Mouse (Mus musculus): ENCODE data around the gene Nxph3. TPM values are rescaled to one million over a fixed set of nuclear protein-coding genes. Genes with fewer than 3 reads are reported as not detected.

The Nxph3 gene
- total RNA-seq, 2 experiments from 2014 or later: 23.4 to 32.6 TPM

- DNase-seq (ENCODE audit: low spot score in 2 of 2): peak; percentile 30 to 31
Measured at GRCm38 (mm10) chr11:95494374-95494773, 20.0 kb downstream of the Nxph3 start.

GRCm38 (mm10) chr11:95493950-95494349 is 20.4 kb downstream of the Nxph3 start:
- no peak for DNase-seq (ENCODE audit: low spot score in 2 of 2)

- no peak for DNase-seq (ENCODE audit: low spot score in 2 of 2)
Measured at GRCm38 (mm10) chr11:95493010-95493409, 21.4 kb downstream of the Nxph3 start.

- DNase-seq (ENCODE audit: low spot score in 2 of 2): no peak
Measured at GRCm38 (mm10) chr11:95492256-95492655, 22.1 kb downstream of the Nxph3 start.

- no peak for DNase-seq (ENCODE audit: low spot score in 2 of 2)
Measured at GRCm38 (mm10) chr11:95490104-95490503, 24.3 kb downstream of the Nxph3 start.

- no peak for DNase-seq (ENCODE audit: low spot score in 2 of 2)
Measured at GRCm38 (mm10) chr11:95487237-95487636, 27.1 kb downstream of the Nxph3 start.

GRCm38 (mm10) chr11:95485634-95486033 is 28.7 kb downstream of the Nxph3 start:
- DNase-seq (ENCODE audit: low spot score in 2 of 2): no peak

GRCm38 (mm10) chr11:95480662-95481061 is 33.7 kb downstream of the Nxph3 start:
- no peak for DNase-seq (ENCODE audit: low spot score in 2 of 2)

- no peak for DNase-seq (ENCODE audit: low spot score in 2 of 2)
Measured at GRCm38 (mm10) chr11:95479458-95479857, 34.9 kb downstream of the Nxph3 start.

GRCm38 (mm10) chr11:95476323-95476722 is 38.0 kb downstream of the Nxph3 start:
- DNase-seq (ENCODE audit: low spot score in 2 of 2): peak; percentile 78 to 87

GRCm38 (mm10) chr11:95473456-95473855 is 40.9 kb downstream of the Nxph3 start:
- no peak for DNase-seq (ENCODE audit: low spot score in 2 of 2)

GRCm38 (mm10) chr11:95472942-95473341 is 41.4 kb downstream of the Nxph3 start:
- no peak for DNase-seq (ENCODE audit: low spot score in 2 of 2)

- no peak for DNase-seq (ENCODE audit: low spot score in 2 of 2)
Measured at GRCm38 (mm10) chr11:95467731-95468130, 46.6 kb downstream of the Nxph3 start.

- no peak for DNase-seq (ENCODE audit: low spot score in 2 of 2)
Measured at GRCm38 (mm10) chr11:95462168-95462567, 52.2 kb downstream of the Nxph3 start.

GRCm38 (mm10) chr11:95460872-95461271 is 53.5 kb downstream of the Nxph3 start:
- no peak for DNase-seq (ENCODE audit: low spot score in 2 of 2)

Other genes with a start within 250 kb of the Nxph3 start
- gene Kat7, start 204.3 kb downstream of the Nxph3 start, total RNA-seq (2021): 10 to 100 TPM; 75.7 to 81.8 TPM
- 1 to 10 TPM; 3.5 to 4.3 TPM for gene Fam117a, start 177.6 kb downstream of the Nxph3 start, total RNA-seq (2021)
- gene Slc35b1, start 129.9 kb downstream of the Nxph3 start, total RNA-seq (2021): 10 to 100 TPM; 56.8 to 60.3 TPM
- 100 to 1,000 TPM; 174 to 182 TPM for gene Spop, start 100.5 kb downstream of the Nxph3 start, total RNA-seq (2021)
- 1 to 10 TPM; 1.1 to 1.7 TPM for gene Ngfr, start 73.2 kb upstream of the Nxph3 start, total RNA-seq (2021)
- gene Phb, start 152.4 kb upstream of the Nxph3 start, total RNA-seq (2021): 100 to 1,000 TPM in 1 of 2 experiments, 10 to 100 TPM in 1; 87.4 to 103 TPM
- 10 to 100 TPM; 37.8 to 41.1 TPM for gene Zfp652, start 198.1 kb upstream of the Nxph3 start, total RNA-seq (2021)
- gene B130006D01Rik, start 209.0 kb upstream of the Nxph3 start, total RNA-seq (2021): 1 to 10 TPM; 1.2 to 1.3 TPM